Mouse (Mus musculus): ENCODE data around the gene Rasgrf1.

Rasgrf1 gene

DNA sequence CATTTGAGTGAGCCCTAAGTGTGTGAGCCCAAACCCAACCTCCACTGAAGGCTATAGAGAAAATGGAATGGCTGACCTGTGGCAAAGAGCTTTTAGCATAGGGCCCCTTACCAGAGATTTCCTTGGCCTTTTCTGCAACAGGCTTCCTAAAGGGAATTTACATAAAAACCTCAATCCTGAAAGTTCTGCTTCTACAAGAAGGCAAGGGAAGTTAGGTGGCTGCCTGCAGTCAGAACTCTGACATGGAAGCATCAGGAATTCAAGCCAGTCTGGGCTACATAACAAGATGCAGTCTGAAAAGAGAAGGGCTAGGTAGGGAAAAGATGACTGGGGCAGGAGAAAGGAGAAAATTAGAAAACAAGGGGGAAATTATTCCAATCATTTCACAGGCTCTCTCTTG lies 1.8 kb upstream of the Rasgrf1 start:
- no peak for DNase-seq (ENCODE audit: low spot score)

DNA sequence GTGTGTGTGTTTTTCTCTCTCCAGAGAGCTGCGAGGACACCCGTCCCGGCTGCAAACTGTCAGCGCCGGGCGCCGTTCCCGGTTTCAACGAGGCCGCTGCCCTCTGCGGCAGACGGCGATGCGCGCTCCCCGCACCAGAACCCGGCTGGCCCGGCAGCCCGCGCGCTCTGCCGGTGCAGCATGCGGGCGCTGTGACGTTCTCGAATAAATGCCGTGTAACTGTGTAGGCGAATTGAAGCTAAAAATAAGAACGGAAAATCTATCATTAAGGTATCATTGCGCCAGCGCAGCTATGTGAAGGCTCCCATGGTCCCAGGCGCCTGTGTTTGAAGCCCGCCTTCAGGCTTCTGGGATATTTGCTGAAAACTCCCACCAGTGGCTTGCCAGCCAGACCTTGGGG lies 1.1 kb upstream of the Rasgrf1 start:
- DNase-seq (ENCODE audit: low spot score), result peak; percentile 15

GRCm38 (mm10) chr9:89910011-89910400 lies 298 bp downstream of the Rasgrf1 start:
- DNase-seq (ENCODE audit: low spot score), result no peak

- no peak for DNase-seq (ENCODE audit: low spot score)
Observed at GRCm38 (mm10) chr9:89910741-89911444, 1.2 kb downstream of the Rasgrf1 start.

DNA sequence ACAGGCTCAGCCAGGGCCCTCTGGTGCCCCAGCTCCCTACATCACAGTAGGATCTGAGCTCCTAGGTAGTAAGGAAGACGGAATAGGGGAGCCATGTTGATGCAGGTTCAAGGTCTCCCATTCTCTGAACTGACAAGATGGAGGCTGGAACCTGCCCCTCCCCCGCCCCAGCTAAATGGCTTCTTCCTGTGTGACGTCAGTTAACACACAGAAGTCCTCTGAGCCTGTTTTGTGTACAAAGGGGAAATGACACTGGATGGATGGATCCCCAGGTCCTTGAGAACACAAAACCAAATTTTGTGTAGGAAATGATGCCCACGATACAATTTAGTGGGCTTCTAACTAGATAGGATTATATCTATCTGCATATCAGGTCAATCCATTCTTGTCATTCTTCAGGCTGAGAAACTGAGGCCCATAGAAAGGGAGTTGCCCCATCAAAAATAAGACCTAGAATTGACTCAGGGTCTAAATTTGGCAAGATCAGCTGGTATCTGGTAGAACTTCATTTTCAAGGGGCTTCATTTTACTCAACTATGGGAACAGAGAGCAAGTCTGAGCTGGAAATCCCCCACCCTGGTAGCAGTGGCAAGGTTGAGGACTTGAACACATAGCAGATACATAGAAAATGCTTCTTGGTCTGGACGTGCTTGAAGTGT lies 2.3 kb downstream of the Rasgrf1 start:
- no peak for DNase-seq (ENCODE audit: low spot score)

DNA sequence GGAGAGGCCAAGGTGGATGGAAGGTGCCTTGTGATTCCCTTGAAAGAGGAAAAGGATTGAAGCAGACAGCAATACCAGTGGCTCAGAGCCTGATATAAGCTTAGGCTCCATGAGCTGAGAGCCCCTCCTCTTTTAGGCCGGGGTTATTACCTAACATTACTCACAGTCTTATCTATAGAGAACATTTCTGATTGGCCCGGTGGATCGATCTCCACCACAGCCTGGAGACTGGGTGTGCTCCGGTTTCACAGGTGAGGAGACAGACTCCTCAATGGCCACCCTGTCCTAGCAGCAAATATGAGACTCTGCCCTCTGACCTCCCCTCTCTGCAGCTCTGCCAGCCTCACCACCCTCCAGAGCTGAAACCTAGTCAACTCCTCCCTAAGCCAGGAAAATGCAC lies 3.4 kb downstream of the Rasgrf1 start:
- no peak for DNase-seq (ENCODE audit: low spot score)

DNA sequence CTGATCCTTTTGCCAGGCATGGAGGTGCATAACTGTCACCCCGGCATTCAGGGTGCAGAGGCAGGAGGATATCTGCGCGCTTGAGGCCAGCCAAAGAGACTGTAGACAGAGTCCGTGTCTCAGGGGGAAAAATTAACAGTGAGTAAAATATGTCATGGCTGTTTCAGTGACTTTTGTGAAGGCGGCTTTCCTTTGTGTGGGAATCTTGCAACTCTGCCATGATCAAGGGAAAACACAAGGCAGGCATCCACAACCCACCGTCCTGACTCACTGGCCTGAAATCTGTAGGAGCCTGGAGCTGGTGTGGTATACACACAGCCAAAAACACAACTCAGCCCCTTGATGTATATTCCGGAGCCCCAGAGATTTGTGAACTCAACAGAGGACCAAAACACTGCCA lies 6.8 kb downstream of the Rasgrf1 start:
- DNase-seq (ENCODE audit: low spot score), result no peak

- DNase-seq (ENCODE audit: low spot score), result no peak
Observed at GRCm38 (mm10) chr9:89917431-89917830, 7.7 kb downstream of the Rasgrf1 start.

- DNase-seq (ENCODE audit: low spot score), result no peak
Observed at GRCm38 (mm10) chr9:89918832-89919231, 9.1 kb downstream of the Rasgrf1 start.

GRCm38 (mm10) chr9:89921121-89921520 lies 11.4 kb downstream of the Rasgrf1 start:
- DNase-seq (ENCODE audit: low spot score), result no peak

GRCm38 (mm10) chr9:89922666-89923065 lies 13.0 kb downstream of the Rasgrf1 start:
- no peak for DNase-seq (ENCODE audit: low spot score)

DNA sequence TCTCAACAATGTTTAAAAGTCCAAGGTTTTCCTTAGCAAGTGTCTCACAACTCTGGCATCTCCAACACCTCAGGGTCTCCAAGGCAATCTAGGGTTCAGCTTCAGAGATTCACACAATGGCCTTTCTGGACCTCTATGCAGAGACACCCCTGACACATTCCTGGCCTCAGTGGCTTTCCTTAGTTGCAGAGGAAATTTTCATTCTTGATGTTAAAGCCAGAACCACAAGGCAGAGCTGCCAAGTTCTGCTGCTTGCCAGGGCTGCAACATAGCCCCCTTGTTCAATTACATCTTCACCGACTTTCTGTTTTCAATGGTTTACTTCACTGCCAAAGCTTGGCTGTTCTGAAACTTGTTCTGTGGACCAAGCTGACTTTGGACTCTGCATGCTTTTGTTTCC lies 15.1 kb downstream of the Rasgrf1 start:
- no peak for DNase-seq (ENCODE audit: low spot score)

DNA sequence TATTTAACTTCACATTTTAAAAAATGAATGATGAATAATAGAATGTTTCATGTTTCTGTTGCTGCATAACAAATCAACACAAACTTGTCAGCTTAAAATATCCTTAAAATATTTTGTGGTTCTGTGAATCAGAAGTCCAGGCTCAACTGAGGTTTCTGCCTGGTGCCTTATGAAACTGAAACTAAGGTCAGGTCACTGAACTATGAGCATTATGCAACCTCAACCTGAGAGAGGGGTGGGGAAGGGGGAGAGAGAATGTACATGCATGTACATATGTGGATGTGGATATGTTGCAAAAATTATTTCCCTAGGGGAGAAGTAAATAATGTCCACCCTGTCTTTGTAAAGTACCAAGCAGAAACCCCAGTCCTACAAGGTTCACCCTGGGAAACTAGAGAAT lies 18.8 kb downstream of the Rasgrf1 start:
- DNase-seq (ENCODE audit: low spot score), result no peak

GRCm38 (mm10) chr9:89940428-89940827 lies 30.7 kb downstream of the Rasgrf1 start:
- no peak for DNase-seq (ENCODE audit: low spot score)

- no peak for DNase-seq (ENCODE audit: low spot score)
Observed at GRCm38 (mm10) chr9:89946830-89947229, 37.1 kb downstream of the Rasgrf1 start.

DNA sequence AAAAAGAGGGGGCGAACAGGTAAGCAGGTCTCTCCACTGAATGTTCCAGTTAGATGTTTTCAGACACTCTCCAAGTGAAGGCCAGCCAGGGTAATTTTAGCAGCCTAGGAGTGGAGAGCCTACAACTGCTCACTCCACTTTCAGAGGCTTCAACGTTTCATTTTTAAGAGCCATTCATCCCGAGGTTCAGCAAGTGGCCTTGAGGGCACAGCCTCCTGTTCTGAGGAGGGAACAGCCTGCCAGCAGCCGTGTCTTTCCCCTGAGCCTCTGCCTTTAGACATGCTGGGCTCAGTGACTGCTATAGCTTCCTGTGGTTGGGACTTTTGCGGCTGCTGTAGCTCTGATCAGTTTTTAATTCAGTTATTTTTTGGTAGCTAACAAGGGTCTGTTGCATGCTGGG lies 38.9 kb downstream of the Rasgrf1 start:
- DNase-seq (ENCODE audit: low spot score), result no peak

DNA sequence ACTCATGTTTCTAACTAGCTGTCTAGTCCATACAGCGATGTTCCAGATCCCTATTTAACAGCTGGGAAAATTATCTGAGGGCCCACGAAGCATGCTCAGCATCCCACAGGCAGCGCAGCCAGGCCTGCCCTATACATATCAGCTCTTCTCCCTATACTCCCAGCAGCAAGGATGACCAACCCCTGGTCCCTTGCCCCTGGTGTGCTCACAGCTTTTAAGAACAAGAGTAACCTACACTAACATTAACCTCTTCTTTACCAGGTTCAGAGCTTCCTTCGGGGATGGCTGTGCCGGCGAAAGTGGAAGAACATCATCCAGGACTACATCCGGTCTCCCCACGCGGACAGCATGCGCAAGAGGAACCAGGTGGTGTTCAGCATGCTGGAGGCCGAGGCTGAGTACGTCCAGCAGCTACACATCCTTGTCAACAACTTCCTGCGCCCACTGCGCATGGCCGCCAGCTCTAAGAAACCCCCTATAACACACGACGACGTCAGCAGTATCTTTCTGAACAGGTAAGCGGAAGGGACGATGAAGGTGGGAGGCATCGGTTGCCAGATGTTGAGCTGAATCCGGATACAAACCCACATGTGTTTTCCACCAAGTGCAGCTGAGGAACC lies 44.0 kb downstream of the Rasgrf1 start:
- no peak for DNase-seq (ENCODE audit: low spot score)

GRCm38 (mm10) chr9:89954860-89955479 lies 45.3 kb downstream of the Rasgrf1 start:
- DNase-seq (ENCODE audit: low spot score), result no peak

- no peak for DNase-seq (ENCODE audit: low spot score)
Observed at GRCm38 (mm10) chr9:89958959-89959358, 49.3 kb downstream of the Rasgrf1 start.

GRCm38 (mm10) chr9:89964091-89964490 lies 54.4 kb downstream of the Rasgrf1 start:
- no peak for DNase-seq (ENCODE audit: low spot score)

DNA sequence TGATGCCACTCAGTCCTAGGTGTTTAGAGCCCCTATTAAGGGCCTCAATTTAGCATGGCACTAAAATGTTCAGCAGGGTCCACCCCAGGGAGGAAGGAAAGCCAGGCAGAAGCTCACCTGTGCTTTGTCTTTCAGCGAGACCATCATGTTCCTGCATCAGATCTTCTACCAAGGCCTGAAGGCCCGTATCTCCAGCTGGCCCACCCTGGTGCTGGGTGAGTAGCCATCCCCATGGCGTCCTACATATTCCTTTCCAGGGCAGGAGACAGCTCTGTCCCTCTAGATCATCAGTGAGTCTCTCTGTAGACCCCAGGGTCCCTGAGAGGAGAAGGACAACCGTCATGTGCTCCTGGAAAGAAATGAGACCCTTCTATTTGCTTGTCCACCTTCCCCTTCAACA lies 58.0 kb downstream of the Rasgrf1 start:
- no peak for DNase-seq (ENCODE audit: low spot score)

GRCm38 (mm10) chr9:89968836-89969450 lies 59.2 kb downstream of the Rasgrf1 start:
- DNase-seq (ENCODE audit: low spot score), result no peak

DNA sequence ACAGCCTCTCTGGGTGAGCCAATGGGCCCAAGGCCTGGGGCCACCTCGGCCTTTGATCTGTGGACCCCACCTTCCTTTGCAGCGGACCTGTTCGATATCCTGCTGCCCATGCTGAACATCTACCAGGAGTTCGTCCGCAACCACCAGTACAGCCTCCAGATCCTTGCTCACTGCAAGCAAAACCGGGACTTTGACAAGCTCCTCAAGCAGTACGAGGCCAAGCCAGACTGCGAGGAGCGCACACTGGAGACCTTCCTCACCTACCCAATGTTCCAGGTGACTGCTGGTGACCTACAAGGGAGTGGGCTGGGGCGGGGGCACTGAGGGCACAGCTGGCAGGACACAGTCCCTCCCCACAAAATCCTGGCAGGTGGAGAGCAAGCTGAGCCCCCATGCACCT lies 60.6 kb downstream of the Rasgrf1 start:
- DNase-seq (ENCODE audit: low spot score), result no peak

Data from ovary, postnatal 36 days (tissue).